ENCODE assay signal across 25 mouse cellular contexts in genomic region chr10:12652988-12653387, GRCm38 (mm10).
DNase-seq lines count a peak whose midpoint lies in the region; ATAC-seq and TF ChIP-seq lines count a peak whose summit lies in the region.
"Had no signal": no experiment of that assay in that cellular context is flagged by ENCODE, and none has a peak within 500 bp of the region (broad histone marks: within the 10 kb centered on the region; RNA-seq: fewer than 3 reads in every experiment).

No protein-coding gene starts in this region.

- H3K27ac ChIP-seq in kidney, postnatal 0 days = no peak overlapping the region
- H3K27ac ChIP-seq in kidney, embryonic 16.5 days (ENCODE audit: low read length) = no peak overlapping the region
- no peak overlapping the region for H3K27ac ChIP-seq in lung, embryonic 14.5 days (ENCODE audit: low read depth)
- peak overlapping the region; percentile 47 for H3K27ac ChIP-seq in lung, embryonic 16.5 days (ENCODE audit: low read length)
- H3K27ac ChIP-seq in heart, embryonic 10.5 days = no peak overlapping the region
- H3K27ac ChIP-seq: embryonic facial prominence, embryonic 13.5 days; embryonic facial prominence, embryonic 15.5 days; forebrain, embryonic 10.5 days; forebrain, embryonic 12.5 days had no signal

- H3K4me3 ChIP-seq in kidney, postnatal 0 days (replicated peaks; ENCODE audit: low read depth, low read length) = no peak overlapping the region
- H3K4me3 ChIP-seq in kidney, embryonic 16.5 days (ENCODE audit: low read length) = no peak overlapping the region
- no peak overlapping the region for H3K4me3 ChIP-seq in lung, embryonic 14.5 days (ENCODE audit: low read depth, low read length)
- no peak overlapping the region for H3K4me3 ChIP-seq in lung, adult 2 months (replicated peaks; ENCODE audit: extremely low read depth, low read depth, low read length)
- H3K4me3 ChIP-seq in lung, embryonic 16.5 days (ENCODE audit: low read length) = no peak overlapping the region
- no peak overlapping the region for H3K4me3 ChIP-seq in heart, embryonic 10.5 days
- H3K4me3 ChIP-seq: embryonic facial prominence, embryonic 13.5 days; embryonic facial prominence, embryonic 15.5 days; erythroblast, embryonic 14.5 days; forebrain, embryonic 10.5 days; forebrain, embryonic 12.5 days had no signal

- H3K27me3 ChIP-seq in kidney, postnatal 0 days (ENCODE audit: insufficient read depth, low read length) = no peaks in the 10 kb centered on the region
- H3K27me3 ChIP-seq in kidney, embryonic 16.5 days (ENCODE audit: insufficient read depth, low read length) = no peaks in the 10 kb centered on the region
- no peaks in the 10 kb centered on the region for H3K27me3 ChIP-seq in lung, embryonic 14.5 days (ENCODE audit: insufficient read depth, low read length)
- H3K27me3 ChIP-seq in lung, embryonic 16.5 days (ENCODE audit: control insufficient read depth, insufficient read depth, low read depth, low read length) = no peaks in the 10 kb centered on the region
- no peaks in the 10 kb centered on the region for H3K27me3 ChIP-seq in heart, embryonic 10.5 days (ENCODE audit: insufficient read depth, poor library complexity, severe bottlenecking)
- H3K27me3 ChIP-seq: embryonic facial prominence, embryonic 13.5 days; embryonic facial prominence, embryonic 15.5 days; forebrain, embryonic 12.5 days had no signal

- 49% methylated on average over 3 of the region's 3 CpGs for WGBS in kidney, postnatal 0 days
- 66% methylated on average over 3 of the region's 3 CpGs for WGBS in kidney, embryonic 16.5 days
- 53% methylated on average over 3 of the region's 3 CpGs for WGBS in lung, embryonic 14.5 days
- 59% methylated on average over 3 of the region's 3 CpGs for WGBS in lung, adult 2 months
- 33% methylated on average over 3 of the region's 3 CpGs for WGBS in lung, embryonic 16.5 days
- 84% methylated on average over 3 of the region's 3 CpGs for WGBS in heart, embryonic 10.5 days

- H3K9me3 ChIP-seq in kidney, postnatal 0 days (replicated peaks; ENCODE audit: low read length) = no peaks in the 10 kb centered on the region
- no peaks in the 10 kb centered on the region for H3K9me3 ChIP-seq in kidney, embryonic 16.5 days (ENCODE audit: low read length)
- no peaks in the 10 kb centered on the region for H3K9me3 ChIP-seq in lung, embryonic 14.5 days (ENCODE audit: low read depth, low read length)
- H3K9me3 ChIP-seq in lung, embryonic 16.5 days (ENCODE audit: control insufficient read depth, low read length) = no peaks in the 10 kb centered on the region
- no peaks in the 10 kb centered on the region for H3K9me3 ChIP-seq in heart, embryonic 10.5 days
- H3K9me3 ChIP-seq: embryonic facial prominence, embryonic 13.5 days; embryonic facial prominence, embryonic 15.5 days; forebrain, embryonic 10.5 days; forebrain, embryonic 12.5 days had no signal

- no peak; the same call in 1 of the 2 replicates for ATAC-seq in kidney, postnatal 0 days (replicated peaks; ENCODE audit: low FRiP score, low read depth)
- ATAC-seq in kidney, embryonic 16.5 days (ENCODE audit: low FRiP score, low TSS enrichment) = no peak
- ATAC-seq in lung, embryonic 14.5 days (ENCODE audit: insufficient read depth) = peak; percentile 79; the same call in 1 of the 2 replicates
- peak; percentile 80 for ATAC-seq in lung, embryonic 16.5 days (ENCODE audit: low read depth)
- ATAC-seq: forebrain, embryonic 14.5 days; forebrain, embryonic 16.5 days had no signal

- H3K4me1 ChIP-seq in kidney, postnatal 0 days (replicated peaks; ENCODE audit: insufficient read depth, low read length) = no peaks in the 10 kb centered on the region
- no peaks in the 10 kb centered on the region for H3K4me1 ChIP-seq in kidney, embryonic 16.5 days (ENCODE audit: insufficient read depth, low read length)
- H3K4me1 ChIP-seq in lung, embryonic 14.5 days (ENCODE audit: insufficient read depth) = no peaks in the 10 kb centered on the region
- no peaks in the 10 kb centered on the region for H3K4me1 ChIP-seq in lung, adult 2 months (ENCODE audit: control insufficient read depth, insufficient read depth, low read length)
- peaks cover 5% of the 10 kb centered on the region; the same call in 1 of the 2 replicates for H3K4me1 ChIP-seq in lung, embryonic 16.5 days (replicated peaks; ENCODE audit: control insufficient read depth, insufficient read depth, low read length)
- H3K4me1 ChIP-seq in heart, embryonic 10.5 days = no peaks in the 10 kb centered on the region
- H3K4me1 ChIP-seq: embryonic facial prominence, embryonic 13.5 days; embryonic facial prominence, embryonic 15.5 days; forebrain, embryonic 10.5 days; forebrain, embryonic 12.5 days had no signal

- peaks cover 22% of the 10 kb centered on the region; the same call in 1 of the 2 replicates for H3K36me3 ChIP-seq in kidney, postnatal 0 days (ENCODE audit: insufficient read depth, low read length)
- H3K36me3 ChIP-seq in kidney, embryonic 16.5 days (ENCODE audit: insufficient read depth, low read length) = peaks cover 37% of the 10 kb centered on the region
- H3K36me3 ChIP-seq in lung, embryonic 14.5 days (ENCODE audit: insufficient read depth) = peaks cover 23% of the 10 kb centered on the region
- peaks cover 2% of the 10 kb centered on the region; the same call in 1 of the 2 replicates for H3K36me3 ChIP-seq in lung, embryonic 16.5 days (ENCODE audit: control insufficient read depth, insufficient read depth, low read length)
- H3K36me3 ChIP-seq in heart, embryonic 10.5 days = peaks cover 48% of the 10 kb centered on the region
- H3K36me3 ChIP-seq: forebrain, embryonic 12.5 days had no signal

- DNase-seq in kidney, postnatal 0 days (ENCODE audit: low spot score) = peak; percentile 19
- DNase-seq in lung, embryonic 14.5 days = peak; percentile 34
- no peak for DNase-seq in lung, adult 2 months
- DNase-seq in lung, adult 18-20 months = no peak
- peak; percentile 11 for DNase-seq in yolk sac, embryonic 10.5 days (ENCODE audit: low spot score)
- DNase-seq in heart, embryonic 10.5 days (ENCODE audit: low spot score) = no peak
- DNase-seq: adrenal gland, adult 2 months; adrenal gland, postnatal 10 days; adrenal gland, postnatal 25 days; cerebellum, adult 11 months; cerebellum, adult 18-20 months; cerebellum, adult 8-10 months; cerebellum, adult 9-11 months; cerebellum, postnatal 14 days; cerebellum, postnatal 36 days; embryo, embryonic 11 days had no signal

- H3K4me2 ChIP-seq in kidney, postnatal 0 days (ENCODE audit: low read length) = no peak overlapping the region
- no peak overlapping the region for H3K4me2 ChIP-seq in kidney, embryonic 16.5 days (replicated peaks; ENCODE audit: low read depth, low read length)
- no peak overlapping the region for H3K4me2 ChIP-seq in lung, embryonic 14.5 days
- H3K4me2 ChIP-seq in lung, embryonic 16.5 days (ENCODE audit: low read depth, low read length) = no peak overlapping the region
- H3K4me2 ChIP-seq: embryonic facial prominence, embryonic 13.5 days; embryonic facial prominence, embryonic 15.5 days; forebrain, embryonic 12.5 days had no signal

- no peak for TF ChIP-seq CTCF in kidney, postnatal 0 days (IDR thresholded peaks at IDR 0.05; ENCODE audit: low read depth)
- TF ChIP-seq CTCF in lung, embryonic 14.5 days (IDR thresholded peaks at IDR 0.05; ENCODE audit: low read depth) = no peak
- TF ChIP-seq CTCF in lung, adult 2 months (IDR thresholded peaks at IDR 0.05; ENCODE audit: insufficient read depth, low read length) = no peak

- no peak for TF ChIP-seq POLR2A in lung, adult 2 months (IDR thresholded peaks at IDR 0.05; ENCODE audit: borderline replicate concordance, extremely low read depth, low read depth, low read length)

- no peak overlapping the region for H3K9ac ChIP-seq in kidney, postnatal 0 days (ENCODE audit: low read depth, low read length)
- no peak overlapping the region for H3K9ac ChIP-seq in kidney, embryonic 16.5 days (replicated peaks; ENCODE audit: low read length)
- H3K9ac ChIP-seq in lung, embryonic 14.5 days = no peak overlapping the region
- H3K9ac ChIP-seq in lung, embryonic 16.5 days (ENCODE audit: low read length) = no peak overlapping the region
- H3K9ac ChIP-seq: embryonic facial prominence, embryonic 13.5 days; embryonic facial prominence, embryonic 15.5 days; forebrain, embryonic 12.5 days had no signal

Comparison
In these comparisons a context has a peak if more than half of its experiments do, and no peak if none do; other contexts are left out.
1. DNase-seq: peak in kidney, postnatal 0 days (single experiment), lung, embryonic 14.5 days (single experiment) and yolk sac, embryonic 10.5 days (single experiment); none in lung, adult 2 months (single experiment), lung, adult 18-20 months (0 of 2) and heart, embryonic 10.5 days (single experiment).
2. ATAC-seq: peak in lung, embryonic 14.5 days (single experiment) and lung, embryonic 16.5 days (single experiment); none in kidney, postnatal 0 days (single experiment) and kidney, embryonic 16.5 days (single experiment).